Mouse (Mus musculus) liver, embryonic 16.5 days (tissue): ENCODE measurements around the gene Wee1. TPM values are rescaled to one million over a fixed set of nuclear protein-coding genes. Genes with fewer than 3 reads are reported as not detected.
A peak's percentile ranks its signal among the peaks of the same experiment; 100 is the strongest.
"Not testable (repeated sequence)": the region's sequence is repeated elsewhere in the genome, so short reads cannot be mapped to it uniquely, and the experiment has no call there.

ENCODE experiments used
- ATAC-seq: fragments of 200-750 bp; cut with Nextera tagmentation; 2 replicates; pipeline ENCODE4 v1.8.0; 2017; ENCODE audit warnings: low read depth, mild to moderate bottlenecking, moderate number of reproducible peaks, moderate library complexity
- H3K27ac ChIP-seq: fragments of 300-500 bp; sonication (generic); 2 replicates; pipeline ENCODE4 v1.5.1; 2014; ENCODE audit warnings: mild to moderate bottlenecking, low read length
- H3K27me3 ChIP-seq: fragments of 300-500 bp; sonication (generic); 2 replicates; pipeline ENCODE4 v1.6.1; 2014; ENCODE audit warnings: low read depth, low read length, mixed read lengths; ENCODE audit not compliant: control insufficient read depth, insufficient read depth
- H3K36me3 ChIP-seq: fragments of 300-500 bp; sonication (generic); 2 replicates; pipeline ENCODE4 v1.6.1; 2014; ENCODE audit warnings: mild to moderate bottlenecking; ENCODE audit not compliant: control insufficient read depth, insufficient read depth
- H3K4me1 ChIP-seq: fragments of 300-500 bp; sonication (generic); 2 replicates; pipeline ENCODE4 v1.6.1; 2014; ENCODE audit warnings: low read depth, low read length, mixed read lengths; ENCODE audit not compliant: control insufficient read depth
- H3K4me2 ChIP-seq: fragments of 300-500 bp; sonication (generic); 2 replicates; pipeline ENCODE4 v1.6.1; 2014; ENCODE audit warnings: low read depth, low read length, mixed read lengths
- H3K4me3 ChIP-seq: fragments of 300-500 bp; sonication (generic); 2 replicates; pipeline ENCODE4 v1.5.1; 2014; ENCODE audit warnings: low read depth, mild to moderate bottlenecking, low read length
- H3K9ac ChIP-seq: fragments of 300-500 bp; sonication (generic); 2 replicates; pipeline ENCODE4 v1.6.1; 2014; ENCODE audit warnings: low read depth, low read length
- H3K9me3 ChIP-seq: fragments of 300-500 bp; sonication (generic); replicated peaks from 2 replicates; pipeline ENCODE4 v1.6.1; 2016; ENCODE audit warnings: low read length; ENCODE audit not compliant: control insufficient read depth
- WGBS: fragments of 180-500 bp; shearing (Covaris S2); extraction: QIAGEN DNeasy Blood & Tissue Kit; methylation state at CpG from one replicate; pipeline ENCODE4 v1.1.7; 2014; ENCODE audit not compliant: insufficient replicate concordance; 5-methylcytosine and 5-hydroxymethylcytosine counted together
- polyA plus RNA-seq: library from polyadenylated mRNA; unstranded; fragments of >200 nt; fragmentation: Nextera tagmentation; extraction: Ambion mirVana; gene quantifications from 2 replicates; pipeline ENCODE4 v1.2.1, GENCODE M21; 2015

The Wee1 gene
- polyA plus RNA-seq, 1 experiment from 2014 or later = 6.6 TPM

DNA sequence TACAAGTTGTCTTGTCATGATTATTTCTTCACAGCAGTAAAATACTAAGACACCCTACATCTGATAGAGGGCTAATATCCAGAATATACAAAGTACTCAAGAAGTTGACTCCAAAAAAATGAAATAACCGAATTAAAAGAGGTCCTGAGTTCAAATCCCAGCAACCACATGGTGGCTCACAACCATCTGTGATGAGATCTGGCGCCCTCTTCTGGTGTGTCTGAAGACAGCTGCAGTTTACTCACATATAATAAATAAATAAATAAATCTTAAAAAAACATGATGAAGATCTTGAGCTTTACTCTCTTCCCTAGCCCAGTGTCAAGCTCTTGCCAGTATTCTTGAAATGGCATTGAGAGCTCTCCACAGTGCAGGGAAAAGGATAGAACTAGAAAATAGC, 16.7 kb downstream of the Wee1 start:
- Histone ChIP-seq H3K36me3 (peaks cover 61% of the 10 kb centered on the region), H3K9ac (no peak overlapping the region)
- WGBS = 70% methylated on average over 2 of the region's 2 CpGs

GRCm38 (mm10) chr7:110143863-110144262, 22.0 kb downstream of the Wee1 start:
- Histone ChIP-seq H3K4me3 (no peak overlapping the region), H3K27me3 (no peaks in the 10 kb centered on the region), H3K9ac (no peak overlapping the region), H3K4me2 (no peak overlapping the region), H3K9me3 (no peaks in the 10 kb centered on the region), H3K36me3 (peaks cover 41% of the 10 kb centered on the region), H3K27ac (no peak overlapping the region), H3K4me1 (no peaks in the 10 kb centered on the region)
- WGBS = 78% methylated on average over 1 of the region's 1 CpGs
- ATAC-seq = no peak

More for the DNA sequence above, 16.7 kb downstream of the Wee1 start:
- no peak overlapping the region for H3K4me3 ChIP-seq
- H3K9me3 ChIP-seq = no peaks in the 10 kb centered on the region
- no peaks in the 10 kb centered on the region for H3K27me3 ChIP-seq
- H3K4me2 ChIP-seq = no peak overlapping the region
- H3K4me1 ChIP-seq = no peaks in the 10 kb centered on the region
- no peak overlapping the region for H3K27ac ChIP-seq
- no peak for ATAC-seq

- 62% methylated on average over 5 of the region's 5 CpGs for WGBS
- Histone ChIP-seq H3K9ac (no peak overlapping the region), H3K27me3 (no peaks in the 10 kb centered on the region), H3K27ac (no peak overlapping the region), H3K4me3 (no peak overlapping the region), H3K9me3 (no peaks in the 10 kb centered on the region), H3K4me1 (peaks cover 11% of the 10 kb centered on the region), H3K36me3 (no peaks in the 10 kb centered on the region), H3K4me2 (no peak overlapping the region)
- no peak for ATAC-seq
Measured at GRCm38 (mm10) chr7:110152891-110153290, 31.0 kb downstream of the Wee1 start.

- H3K4me1 ChIP-seq = peaks cover 11% of the 10 kb centered on the region
- no peak overlapping the region for H3K4me3 ChIP-seq
- no peaks in the 10 kb centered on the region for H3K9me3 ChIP-seq
- WGBS = 14% methylated on average over 4 of the region's 4 CpGs
- ATAC-seq = peak; percentile 82
- peak overlapping the region; percentile 25 for H3K4me2 ChIP-seq
- no peak overlapping the region for H3K27ac ChIP-seq
- H3K27me3 ChIP-seq = no peaks in the 10 kb centered on the region
- no peak overlapping the region for H3K9ac ChIP-seq
- H3K36me3 ChIP-seq = no peaks in the 10 kb centered on the region
Measured at GRCm38 (mm10) chr7:110156712-110157260, 34.9 kb downstream of the Wee1 start.

GRCm38 (mm10) chr7:110157261-110157910, 35.5 kb downstream of the Wee1 start:
- ATAC-seq = peak; percentile 41; the same call in 1 of the 2 replicates
- Histone ChIP-seq H3K9ac (no peak overlapping the region), H3K4me1 (peaks cover 11% of the 10 kb centered on the region), H3K4me3 (no peak overlapping the region), H3K4me2 (peak overlapping the region; percentile 25), H3K27ac (no peak overlapping the region), H3K9me3 (no peaks in the 10 kb centered on the region), H3K27me3 (no peaks in the 10 kb centered on the region), H3K36me3 (no peaks in the 10 kb centered on the region)
- WGBS = 11% methylated on average over 7 of the region's 7 CpGs

DNA sequence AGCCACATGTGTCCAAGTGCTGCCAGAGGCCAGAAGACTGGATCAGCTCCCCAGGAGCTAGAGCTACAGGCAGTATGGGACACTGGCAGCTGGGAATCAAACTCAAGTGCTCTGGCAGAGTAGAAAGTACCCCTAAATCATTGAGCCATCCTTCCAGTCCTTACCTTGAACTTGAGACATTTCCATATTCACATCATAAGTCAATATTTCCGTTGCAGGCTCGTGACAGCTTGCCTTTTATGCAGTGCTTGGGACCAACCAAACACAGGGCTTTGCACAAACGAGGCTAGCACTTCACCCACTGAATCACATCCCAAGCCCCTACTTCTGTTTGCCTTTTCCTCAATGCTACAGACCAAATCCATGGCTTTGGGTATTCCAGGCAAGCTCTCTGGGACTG, 36.2 kb downstream of the Wee1 start:
- no peaks in the 10 kb centered on the region for H3K9me3 ChIP-seq
- H3K27me3 ChIP-seq = no peaks in the 10 kb centered on the region
- no peak for ATAC-seq
- no peak overlapping the region for H3K9ac ChIP-seq
- H3K27ac ChIP-seq = no peak overlapping the region
- peaks cover 11% of the 10 kb centered on the region for H3K4me1 ChIP-seq
- WGBS = 40% methylated on average over 3 of the region's 3 CpGs
- no peak overlapping the region for H3K4me3 ChIP-seq
- no peaks in the 10 kb centered on the region for H3K36me3 ChIP-seq
- no peak overlapping the region for H3K4me2 ChIP-seq

DNA sequence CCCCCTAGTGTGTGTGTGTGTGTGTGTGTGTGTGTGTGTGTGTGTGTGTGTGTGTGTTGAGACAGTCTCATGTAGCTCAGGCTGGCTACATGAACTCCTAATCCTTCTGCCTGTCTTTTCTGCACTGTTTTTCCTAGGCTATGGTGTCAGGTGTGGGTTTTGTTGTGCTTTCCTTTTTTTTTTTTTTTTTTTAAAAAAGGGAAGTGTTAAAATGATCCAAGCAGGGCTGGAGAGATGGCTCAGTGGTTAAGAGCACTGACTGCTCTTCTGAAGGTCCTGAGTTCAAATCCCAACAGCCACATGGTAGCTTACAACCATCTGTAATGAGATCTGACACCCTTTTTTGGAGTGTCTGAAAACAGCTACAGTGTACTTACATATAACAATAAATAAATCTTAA, 38.3 kb downstream of the Wee1 start:
- H3K9ac ChIP-seq, H3K9me3 ChIP-seq, H3K36me3 ChIP-seq, H3K4me2 ChIP-seq, H3K27ac ChIP-seq, ATAC-seq, H3K27me3 ChIP-seq, H3K4me3 ChIP-seq: not testable (repeated sequence)
- peaks cover 19% of the 10 kb centered on the region for H3K4me1 ChIP-seq

DNA sequence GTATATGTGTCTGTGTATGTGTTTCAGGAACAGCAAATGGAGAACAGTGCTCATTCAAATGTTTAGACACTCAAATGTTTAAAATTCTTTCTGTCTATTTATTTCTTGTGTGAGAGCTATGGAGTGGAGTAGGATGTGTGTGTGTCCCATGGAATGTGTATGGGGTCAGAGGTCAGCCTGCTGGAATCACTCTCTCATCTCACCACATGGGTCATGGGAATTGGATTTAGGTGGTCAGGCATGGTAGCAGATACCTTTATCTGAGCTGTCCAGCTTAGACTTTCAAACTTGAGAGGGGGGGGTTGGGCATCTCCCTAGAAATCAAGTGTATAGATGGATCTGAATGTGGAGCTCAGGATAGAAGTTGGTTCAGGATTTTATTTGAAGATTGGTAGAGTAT, 38.8 kb downstream of the Wee1 start:
- no peak for ATAC-seq
- no peak overlapping the region for H3K27ac ChIP-seq
- no peaks in the 10 kb centered on the region for H3K36me3 ChIP-seq
- no peak overlapping the region for H3K9ac ChIP-seq
- no peak overlapping the region for H3K4me3 ChIP-seq
- H3K4me1 ChIP-seq = peaks cover 19% of the 10 kb centered on the region
- no peaks in the 10 kb centered on the region for H3K27me3 ChIP-seq
- H3K9me3 ChIP-seq = no peaks in the 10 kb centered on the region
- no peak overlapping the region for H3K4me2 ChIP-seq

DNA sequence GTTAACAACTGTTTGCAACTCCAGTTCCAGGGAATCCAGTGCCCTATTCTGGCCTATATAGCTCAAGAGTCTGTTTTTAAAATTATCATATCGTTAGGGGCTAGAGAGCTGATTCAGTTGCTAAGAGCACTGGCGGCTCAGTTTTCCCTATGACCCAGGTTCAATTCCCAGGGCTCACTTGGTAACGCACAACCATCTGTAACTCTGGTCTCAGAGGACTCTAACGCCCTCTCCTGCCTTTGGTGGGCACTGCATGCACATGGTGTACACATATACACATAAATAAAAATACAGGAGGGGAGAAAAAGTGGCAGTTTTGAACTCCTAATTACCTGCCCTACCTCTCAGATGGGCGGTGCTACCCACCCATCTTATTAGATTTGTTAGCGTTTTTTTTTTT, 41.2 kb downstream of the Wee1 start:
- 81% methylated on average over 6 of the region's 6 CpGs for WGBS
- ATAC-seq = no peak
- Histone ChIP-seq H3K9ac (no peak overlapping the region), H3K27ac (no peak overlapping the region), H3K9me3 (no peaks in the 10 kb centered on the region), H3K4me3 (no peak overlapping the region), H3K4me2 (no peak overlapping the region), H3K36me3 (no peaks in the 10 kb centered on the region), H3K4me1 (peaks cover 8% of the 10 kb centered on the region), H3K27me3 (no peaks in the 10 kb centered on the region)
